Mouse (Mus musculus) liver, embryonic 16.5 days (tissue): ENCODE data around the gene Eps8. TPM values are rescaled to one million over a fixed set of nuclear protein-coding genes. Genes with fewer than 3 reads are reported as not detected.

Experiments used
- ATAC-seq: fragments of 200-750 bp; cut with Nextera tagmentation; 2 replicates; pipeline ENCODE4 v1.8.0; 2017; ENCODE audit warnings: low read depth, mild to moderate bottlenecking, moderate number of reproducible peaks, moderate library complexity
- H3K27ac ChIP-seq: fragments of 300-500 bp; sonication (generic); 2 replicates; pipeline ENCODE4 v1.5.1; 2014; ENCODE audit warnings: mild to moderate bottlenecking, low read length
- H3K27me3 ChIP-seq: fragments of 300-500 bp; sonication (generic); 2 replicates; pipeline ENCODE4 v1.6.1; 2014; ENCODE audit warnings: low read depth, low read length, mixed read lengths; ENCODE audit not compliant: control insufficient read depth, insufficient read depth
- H3K36me3 ChIP-seq: fragments of 300-500 bp; sonication (generic); 2 replicates; pipeline ENCODE4 v1.6.1; 2014; ENCODE audit warnings: mild to moderate bottlenecking; ENCODE audit not compliant: control insufficient read depth, insufficient read depth
- H3K4me1 ChIP-seq: fragments of 300-500 bp; sonication (generic); 2 replicates; pipeline ENCODE4 v1.6.1; 2014; ENCODE audit warnings: low read depth, low read length, mixed read lengths; ENCODE audit not compliant: control insufficient read depth
- H3K4me2 ChIP-seq: fragments of 300-500 bp; sonication (generic); 2 replicates; pipeline ENCODE4 v1.6.1; 2014; ENCODE audit warnings: low read depth, low read length, mixed read lengths
- H3K4me3 ChIP-seq: fragments of 300-500 bp; sonication (generic); 2 replicates; pipeline ENCODE4 v1.5.1; 2014; ENCODE audit warnings: low read depth, mild to moderate bottlenecking, low read length
- H3K9ac ChIP-seq: fragments of 300-500 bp; sonication (generic); 2 replicates; pipeline ENCODE4 v1.6.1; 2014; ENCODE audit warnings: low read depth, low read length
- H3K9me3 ChIP-seq: fragments of 300-500 bp; sonication (generic); replicated peaks from 2 replicates; pipeline ENCODE4 v1.6.1; 2016; ENCODE audit warnings: low read length; ENCODE audit not compliant: control insufficient read depth
- WGBS: fragments of 180-500 bp; shearing (Covaris S2); extraction: QIAGEN DNeasy Blood & Tissue Kit; methylation state at CpG from one replicate; pipeline ENCODE4 v1.1.7; 2014; ENCODE audit not compliant: insufficient replicate concordance; 5-methylcytosine and 5-hydroxymethylcytosine counted together
- polyA plus RNA-seq: library from polyadenylated mRNA; unstranded; fragments of >200 nt; fragmentation: Nextera tagmentation; extraction: Ambion mirVana; gene quantifications from 2 replicates; pipeline ENCODE4 v1.2.1, GENCODE M21; 2015

Eps8 gene
- polyA plus RNA-seq, 1 experiment from 2014 or later: 3.7 TPM

DNA sequence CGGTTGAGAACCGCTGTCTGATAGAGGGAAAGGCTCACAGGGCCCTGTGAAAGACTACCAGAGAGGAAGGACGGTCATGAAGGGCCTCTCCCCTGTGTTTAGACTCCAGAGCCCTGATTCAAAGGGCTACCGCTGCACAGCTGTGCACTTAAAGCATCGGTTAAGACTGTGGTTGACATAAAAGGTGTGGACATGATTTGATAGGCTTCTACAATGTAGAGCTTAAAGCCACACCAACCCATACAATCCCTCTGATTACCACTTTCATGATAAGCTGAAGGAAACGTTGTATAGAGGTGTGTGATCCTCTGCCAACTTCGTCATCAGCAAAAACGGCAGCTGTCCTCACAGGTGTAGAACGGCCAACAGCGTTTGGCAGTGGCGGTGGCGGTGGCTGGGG, 211.6 kb downstream of the Eps8 start:
- Histone ChIP-seq H3K9ac (no peak overlapping the region), H3K36me3 (no peaks in the 10 kb centered on the region), H3K4me1 (no peaks in the 10 kb centered on the region), H3K9me3 (no peaks in the 10 kb centered on the region), H3K27me3 (no peaks in the 10 kb centered on the region), H3K4me2 (no peak overlapping the region), H3K27ac (no peak overlapping the region), H3K4me3 (no peak overlapping the region)
- 72% methylated on average over 12 of the region's 12 CpGs for WGBS
- ATAC-seq: no peak

GRCm38 (mm10) chr6:137440559-137441486, 213.9 kb downstream of the Eps8 start:
- H3K9me3 ChIP-seq: no peaks in the 10 kb centered on the region
- no peaks in the 10 kb centered on the region for H3K4me1 ChIP-seq
- WGBS: 60% methylated on average over 19 of the region's 19 CpGs
- ATAC-seq: no peak
- H3K27ac ChIP-seq: no peak overlapping the region
- H3K4me3 ChIP-seq: no peak overlapping the region
- no peak overlapping the region for H3K9ac ChIP-seq
- no peaks in the 10 kb centered on the region for H3K27me3 ChIP-seq
- H3K36me3 ChIP-seq: no peaks in the 10 kb centered on the region
- no peak overlapping the region for H3K4me2 ChIP-seq

DNA sequence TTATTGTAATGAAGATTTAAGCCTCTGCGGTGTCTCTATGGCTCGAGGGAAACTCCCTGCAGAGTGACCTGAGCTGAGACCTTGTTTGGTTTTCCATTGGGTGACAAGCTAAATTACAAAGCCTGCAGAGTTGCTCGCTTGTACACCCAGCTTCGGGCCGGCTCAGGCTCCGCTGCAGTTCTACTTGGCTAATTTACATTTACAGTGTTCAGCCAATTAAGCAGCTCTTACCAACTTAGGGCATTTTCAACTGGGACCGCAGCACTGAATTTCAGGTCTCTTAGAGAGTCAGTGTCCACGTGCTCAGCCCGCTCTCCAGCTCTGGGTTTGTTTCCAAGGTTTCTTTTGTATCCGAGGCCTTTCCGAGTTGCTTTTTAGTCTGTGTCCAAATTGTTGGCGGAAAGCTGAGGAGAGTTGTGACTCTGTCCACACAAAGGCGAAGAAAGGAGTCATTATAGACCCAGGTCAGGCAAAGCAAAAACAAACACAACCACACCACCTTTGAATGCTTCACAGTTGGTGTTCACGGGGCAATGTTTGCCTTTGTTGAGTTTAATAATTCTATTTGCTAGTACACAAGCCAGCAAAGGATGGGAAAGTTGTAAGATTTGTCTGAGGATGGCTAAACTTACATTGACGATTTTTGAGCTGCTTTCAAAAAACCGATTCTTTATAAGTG, 216.6 kb downstream of the Eps8 start:
- H3K27me3 ChIP-seq: no peaks in the 10 kb centered on the region

DNA sequence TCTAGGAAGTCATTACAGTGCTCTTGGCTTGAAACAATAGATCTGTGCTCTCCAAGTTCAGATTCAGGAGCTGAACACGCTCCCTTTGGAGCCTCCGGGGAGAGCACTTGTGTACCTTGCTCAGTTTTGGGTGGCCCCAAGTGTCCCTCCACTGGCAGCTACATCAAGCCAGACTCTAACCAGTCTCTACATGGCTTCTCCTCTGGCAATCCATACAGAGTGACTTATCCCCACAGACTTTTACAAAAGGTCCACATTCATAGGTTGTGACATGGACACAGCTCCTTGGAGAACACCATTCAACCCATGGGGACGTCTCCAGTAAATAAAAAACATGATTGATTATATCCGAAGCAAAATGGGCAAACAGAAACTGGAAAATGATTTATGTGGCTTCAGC, 217.2 kb downstream of the Eps8 start:
- Histone ChIP-seq H3K4me2 (no peak overlapping the region), H3K36me3 (no peaks in the 10 kb centered on the region), H3K9ac (no peak overlapping the region), H3K9me3 (no peaks in the 10 kb centered on the region), H3K27me3 (no peaks in the 10 kb centered on the region), H3K4me1 (no peaks in the 10 kb centered on the region), H3K27ac (no peak overlapping the region), H3K4me3 (no peak overlapping the region)
- ATAC-seq: no peak
- WGBS: 67% methylated on average over 4 of the region's 4 CpGs

More for the DNA sequence above, 216.6 kb downstream of the Eps8 start:
- H3K9me3 ChIP-seq: no peaks in the 10 kb centered on the region
- no peak overlapping the region for H3K27ac ChIP-seq
- no peak overlapping the region for H3K4me2 ChIP-seq
- no peak for ATAC-seq
- 59% methylated on average over 16 of the region's 16 CpGs for WGBS
- H3K4me1 ChIP-seq: no peaks in the 10 kb centered on the region
- no peaks in the 10 kb centered on the region for H3K36me3 ChIP-seq
- no peak overlapping the region for H3K4me3 ChIP-seq
- no peak overlapping the region for H3K9ac ChIP-seq

- no peak for ATAC-seq
- Histone ChIP-seq H3K4me3 (no peak overlapping the region), H3K4me1 (no peaks in the 10 kb centered on the region)
Measured at GRCm38 (mm10) chr6:137433521-137434137, 221.0 kb downstream of the Eps8 start.

More at GRCm38 (mm10) chr6:137433521-137434137, 221.0 kb downstream of the Eps8 start:
- H3K9me3 ChIP-seq: no peaks in the 10 kb centered on the region
- no peaks in the 10 kb centered on the region for H3K27me3 ChIP-seq
- no peak overlapping the region for H3K27ac ChIP-seq
- H3K36me3 ChIP-seq: no peaks in the 10 kb centered on the region
- no peak overlapping the region for H3K4me2 ChIP-seq
- 57% methylated on average over 14 of the region's 14 CpGs for WGBS
- no peak overlapping the region for H3K9ac ChIP-seq

Other genes starting within 250 kb of the Eps8 start
- 58.8 and 63.8 TPM in 2 replicates for gene Strap, start 80.2 kb upstream of the Eps8 start, polyA plus RNA-seq
- gene Dera, start 99.7 kb upstream of the Eps8 start, polyA plus RNA-seq: 38.9 and 40.6 TPM in 2 replicates